Mouse (Mus musculus) MEL (cell line): ENCODE data around the gene Arhgef5.

Experiments used
- EP300 ChIP-seq, 2 experiments: IDR thresholded peaks; 2 replicates each; pipeline ENCODE4 v1.6.1; 2011; ENCODE audit warnings: improper control_type of control experiment in 2 of 2, low read length in 2 of 2, low read depth in 1 of 2, mild to moderate bottlenecking in 1 of 2
- MAFK ChIP-seq: IDR thresholded peaks from 2 replicates; pipeline ENCODE4 v1.6.1; 2011; ENCODE audit warnings: low read depth, mild to moderate bottlenecking, low read length, improper control_type of control experiment, borderline replicate concordance
- MAX ChIP-seq: IDR thresholded peaks from 2 replicates; pipeline ENCODE4 v1.6.1; 2011; ENCODE audit warnings: low read length, improper control_type of control experiment
- POLR2A ChIP-seq, 2 experiments: IDR thresholded peaks; 2 replicates each; pipeline ENCODE4 v1.6.1; 2011 to 2012; ENCODE audit warnings: low read length in 2 of 2, mild to moderate bottlenecking in 2 of 2, control low read depth in 1 of 2, improper control_type of control experiment in 1 of 2, low read depth in 1 of 2, moderate library complexity in 1 of 2; ENCODE audit not compliant: control insufficient read depth in 1 of 2, insufficient read depth in 1 of 2, poor library complexity in 1 of 2
- TAL1 ChIP-seq: IDR thresholded peaks from 2 replicates; pipeline ENCODE4 v1.6.1; 2012; ENCODE audit warnings: mild to moderate bottlenecking, inconsistent platforms, low read length, moderate library complexity, mixed read lengths

GRCm38 (mm10) chr6:43278247-43278646 is 12.9 kb downstream of the Arhgef5 start:
- TF ChIP-seq TAL1 (no peak), POLR2A (IDR thresholded peaks at IDR 0.05; ENCODE audit: control insufficient read depth in 1 of 2, insufficient read depth in 1 of 2, low read depth in 1 of 2, low read length in 2 of 2, poor library complexity in 1 of 2) (no peak), EP300 (IDR thresholded peaks at IDR 0.05; ENCODE audit: low read depth in 1 of 2, low read length in 2 of 2) (no peak), MAFK (no peak), MAX (no peak)
